Mouse (Mus musculus) megakaryocyte, embryonic 14.5 days (primary cell): ENCODE data around the gene Camk2n1. TPM values are rescaled to one million over a fixed set of nuclear protein-coding genes. Genes with fewer than 3 reads are reported as not detected.

Experiments used
- H3K27me3 ChIP-seq: replicated peaks from 2 replicates; pipeline ENCODE3; 2012; ENCODE audit warnings: inconsistent platforms
- H3K36me3 ChIP-seq: replicated peaks from 2 replicates; pipeline ENCODE3; 2012; ENCODE audit warnings: low read length, inconsistent platforms, mixed read lengths
- H3K4me1 ChIP-seq: 2 replicates; pipeline ENCODE4 v1.6.1; 2012; ENCODE audit warnings: inconsistent platforms
- H3K4me3 ChIP-seq: replicated peaks from 2 replicates; pipeline ENCODE3; 2012; ENCODE audit warnings: moderate library complexity, mild to moderate bottlenecking, inconsistent platforms
- H3K9me3 ChIP-seq: 2 replicates; pipeline ENCODE4 v1.6.1; 2012; ENCODE audit warnings: inconsistent platforms
- FLI1 ChIP-seq: IDR thresholded peaks from 2 replicates; pipeline ENCODE4 v1.6.1; 2012; ENCODE audit warnings: low read length, inconsistent platforms, mixed read lengths
- GATA1 ChIP-seq: IDR thresholded peaks from 3 replicates; pipeline ENCODE4 v1.6.1; 2012; ENCODE audit warnings: mixed read lengths, low read length, inconsistent platforms, borderline replicate concordance
- polyA plus RNA-seq: library from polyadenylated mRNA; stranded (reverse); fragments of >175 nt; gene quantifications from 2 replicates; pipeline ENCODE4 v1.2.3, GENCODE M21; 2012; ENCODE audit warnings: low replicate concordance; ENCODE audit not compliant: insufficient read depth

The Camk2n1 gene
- polyA plus RNA-seq, 1 experiment: 0.13 TPM

DNA sequence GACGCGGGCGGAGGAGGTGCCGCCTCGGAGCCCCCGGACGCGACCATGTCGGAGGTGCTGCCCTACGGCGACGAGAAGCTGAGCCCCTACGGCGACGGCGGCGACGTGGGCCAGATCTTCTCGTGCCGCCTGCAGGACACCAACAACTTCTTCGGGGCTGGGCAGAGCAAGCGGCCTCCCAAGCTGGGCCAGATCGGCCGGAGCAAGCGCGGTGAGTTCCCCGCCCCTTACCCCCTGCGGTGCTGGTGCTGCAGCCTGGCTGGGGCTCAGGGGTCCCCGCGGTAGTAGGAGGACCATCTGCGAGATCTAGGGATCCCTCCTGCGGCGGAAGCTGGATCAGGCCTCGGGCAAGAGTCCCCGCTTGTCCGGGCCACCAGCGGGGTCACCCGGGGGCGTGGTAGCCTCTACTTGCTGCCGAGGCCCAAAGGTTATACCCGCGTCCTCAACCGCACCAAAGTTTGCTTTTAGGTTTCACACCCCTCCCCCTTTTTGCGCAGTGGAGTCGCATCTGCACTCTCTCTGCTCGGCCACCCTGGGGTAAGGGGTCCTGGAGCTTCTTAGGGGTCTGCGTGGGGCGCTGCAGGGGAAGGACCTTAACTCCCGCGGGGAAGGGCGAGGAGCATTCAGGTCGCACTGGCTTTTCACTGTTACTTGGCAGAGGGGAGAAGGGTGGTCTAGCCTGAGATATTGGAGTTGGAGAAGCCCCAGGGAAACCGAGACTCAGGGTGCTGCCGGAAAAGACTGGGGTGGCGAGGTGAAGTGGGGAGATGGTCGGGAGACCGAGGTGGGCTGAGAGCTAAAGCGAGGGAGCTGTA lies 1.2 kb downstream of the Camk2n1 start:
- Histone ChIP-seq H3K27me3 (peaks cover 97% of the 10 kb centered on the region), H3K4me1 (peaks cover 35% of the 10 kb centered on the region)
- TF ChIP-seq FLI1 (no peak), GATA1 (no peak)

DNA sequence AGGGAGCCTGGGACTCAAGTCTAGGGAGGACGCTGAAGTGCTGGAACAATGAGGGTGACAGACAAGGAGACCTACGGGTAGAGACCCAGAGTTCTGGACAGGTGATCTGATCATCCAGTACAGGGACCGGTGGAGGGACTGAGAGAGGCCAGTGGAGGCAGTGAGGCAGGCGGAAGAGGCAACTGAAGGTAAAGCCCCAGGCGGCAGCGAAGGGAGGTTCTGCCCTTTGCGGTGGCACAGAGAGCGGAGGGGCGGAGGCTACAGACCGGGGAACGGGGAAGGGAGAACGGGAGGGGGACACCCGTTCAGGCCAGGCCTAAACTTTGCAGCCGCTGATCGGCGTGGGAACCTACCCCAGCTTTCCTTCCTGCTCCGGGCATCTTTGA lies 1.8 kb downstream of the Camk2n1 start:
- H3K27me3 ChIP-seq: peaks cover 99% of the 10 kb centered on the region
- TF ChIP-seq FLI1 (no peak), GATA1 (no peak)
- no peaks in the 10 kb centered on the region for H3K36me3 ChIP-seq
- peaks cover 35% of the 10 kb centered on the region for H3K4me1 ChIP-seq
- H3K9me3 ChIP-seq: no peaks in the 10 kb centered on the region
- peak overlapping the region; percentile 93 for H3K4me3 ChIP-seq

More for the DNA sequence above, 1.2 kb downstream of the Camk2n1 start:
- no peaks in the 10 kb centered on the region for H3K36me3 ChIP-seq
- peak overlapping the region; percentile 93 for H3K4me3 ChIP-seq
- H3K9me3 ChIP-seq: no peaks in the 10 kb centered on the region

DNA sequence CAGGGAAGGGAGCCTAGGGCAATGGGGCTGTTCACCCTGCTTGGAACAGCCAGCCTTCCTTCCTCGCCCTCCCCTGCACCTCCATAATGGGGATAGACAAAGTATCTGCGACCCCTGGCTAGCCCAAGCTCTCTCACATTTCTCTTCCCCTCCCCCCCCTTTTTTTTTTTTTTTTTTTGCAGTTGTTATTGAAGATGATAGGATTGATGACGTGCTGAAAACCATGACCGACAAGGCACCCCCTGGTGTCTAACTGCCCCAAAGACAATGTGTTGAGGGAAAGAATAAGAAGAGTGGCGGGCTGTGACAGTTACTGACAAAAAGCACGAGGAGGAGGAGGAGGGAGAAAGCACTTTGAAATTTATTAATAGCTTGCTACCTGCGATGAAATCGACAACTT lies 2.4 kb downstream of the Camk2n1 start:
- Histone ChIP-seq H3K4me1 (peaks cover 35% of the 10 kb centered on the region), H3K27me3 (peaks cover 99% of the 10 kb centered on the region), H3K4me3 (peak overlapping the region; percentile 73), H3K36me3 (no peaks in the 10 kb centered on the region), H3K9me3 (peaks cover 6% of the 10 kb centered on the region)
- no peak for TF ChIP-seq FLI1
- TF ChIP-seq GATA1: no peak

DNA sequence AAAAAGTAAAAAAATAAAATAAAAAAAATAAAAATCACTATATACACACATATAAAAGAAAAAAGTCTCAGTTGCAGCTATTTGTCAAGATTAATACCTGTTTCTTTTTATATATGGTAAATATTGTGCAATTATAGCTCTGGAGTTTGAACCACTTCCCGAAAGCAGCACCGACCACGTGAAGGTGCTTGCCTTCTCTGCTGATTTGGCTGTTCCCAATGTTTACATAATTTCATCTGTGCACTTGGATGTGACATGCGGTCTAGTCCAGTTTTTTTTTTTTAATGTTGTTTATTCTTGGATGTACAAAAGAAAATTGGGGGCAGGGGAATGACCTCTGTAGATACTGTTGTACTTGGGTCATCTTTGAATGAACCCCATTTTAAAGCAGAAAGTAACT lies 3.0 kb downstream of the Camk2n1 start:
- H3K36me3 ChIP-seq: no peaks in the 10 kb centered on the region
- peaks cover 99% of the 10 kb centered on the region for H3K27me3 ChIP-seq
- peaks cover 10% of the 10 kb centered on the region for H3K9me3 ChIP-seq
- H3K4me3 ChIP-seq: no peak overlapping the region
- H3K4me1 ChIP-seq: peaks cover 35% of the 10 kb centered on the region
- TF ChIP-seq FLI1 (no peak), GATA1 (no peak)

DNA sequence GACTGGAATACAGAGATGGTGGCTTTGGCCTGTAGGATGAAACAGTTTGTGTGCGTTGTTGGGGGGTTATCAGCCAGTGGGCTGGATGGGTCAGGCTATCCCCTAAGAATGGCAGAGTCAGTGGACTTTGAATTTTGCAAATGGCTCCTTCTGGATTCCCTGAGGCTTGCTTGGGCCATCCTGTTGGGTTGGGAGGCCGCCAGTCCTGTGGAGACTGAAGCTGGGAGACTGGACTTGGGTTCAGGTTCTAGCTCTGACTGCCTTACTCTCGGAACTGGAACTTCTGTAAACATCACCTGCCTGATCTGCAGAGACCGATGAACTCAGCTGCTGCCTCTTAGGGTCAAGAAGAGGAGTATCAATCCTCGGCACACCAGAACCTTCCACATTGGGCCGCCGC lies 4.1 kb downstream of the Camk2n1 start:
- TF ChIP-seq GATA1 (no peak), FLI1 (no peak)
- Histone ChIP-seq H3K4me1 (peaks cover 40% of the 10 kb centered on the region), H3K9me3 (peaks cover 10% of the 10 kb centered on the region), H3K4me3 (no peak overlapping the region), H3K36me3 (no peaks in the 10 kb centered on the region), H3K27me3 (peaks cover 99% of the 10 kb centered on the region)

DNA sequence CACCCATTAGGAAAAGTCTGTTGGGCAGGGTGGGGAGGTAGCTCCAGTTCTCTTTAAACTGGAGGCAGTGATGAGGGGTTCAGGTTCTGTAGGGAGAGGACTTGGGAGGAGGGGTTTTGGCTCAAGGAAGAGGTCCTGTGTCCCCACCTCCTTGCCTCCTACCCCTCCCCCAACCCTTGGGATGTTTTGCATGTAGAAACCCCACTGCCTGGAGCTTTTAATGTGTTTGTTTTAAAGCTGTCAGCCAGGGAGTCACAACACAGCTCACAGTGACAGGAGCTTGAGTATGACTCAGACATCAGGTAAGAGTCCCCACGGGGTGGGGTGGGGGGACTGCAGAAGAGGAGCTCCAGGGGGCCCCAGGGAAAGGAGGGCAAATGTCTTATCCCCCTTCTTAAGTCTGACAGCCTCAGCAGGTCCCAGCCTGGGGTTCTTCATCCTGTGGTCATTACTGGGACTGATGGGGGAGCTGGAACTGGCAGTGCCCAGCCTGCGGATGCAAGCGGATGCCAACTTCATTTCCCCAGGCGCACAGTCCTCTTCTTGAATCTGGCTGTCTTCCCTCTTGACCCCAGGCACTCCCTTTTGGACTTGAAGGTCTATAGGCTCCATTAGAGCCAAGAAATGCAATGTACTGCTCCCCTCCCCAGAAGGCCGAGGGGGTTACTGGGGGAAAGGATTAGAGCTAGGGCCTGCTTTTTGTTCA lies 4.8 kb downstream of the Camk2n1 start:
- Histone ChIP-seq H3K9me3 (peaks cover 10% of the 10 kb centered on the region), H3K4me1 (peaks cover 40% of the 10 kb centered on the region), H3K4me3 (no peak overlapping the region), H3K36me3 (no peaks in the 10 kb centered on the region), H3K27me3 (peaks cover 99% of the 10 kb centered on the region)
- no peak for TF ChIP-seq GATA1
- no peak for TF ChIP-seq FLI1

DNA sequence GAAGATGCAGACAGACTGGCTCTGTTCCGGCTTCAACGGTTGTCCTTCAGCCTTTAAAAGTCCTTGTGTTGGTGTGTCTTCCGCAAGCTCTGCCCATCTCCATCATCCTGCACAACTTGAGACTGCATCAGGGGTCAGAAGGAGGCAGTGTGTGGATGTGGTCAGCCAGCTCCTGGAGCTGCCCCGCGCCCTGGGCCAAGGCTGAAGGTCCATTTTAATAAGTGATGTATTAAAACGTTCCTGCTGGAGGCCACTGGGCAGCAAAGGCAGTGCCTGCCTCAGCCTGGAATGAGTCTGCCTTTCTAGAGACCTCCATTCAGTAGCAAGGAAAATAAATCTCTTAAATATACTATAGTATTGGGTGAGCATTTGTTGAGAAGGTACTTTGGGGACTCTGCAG lies 5.7 kb downstream of the Camk2n1 start:
- TF ChIP-seq FLI1 (no peak), GATA1 (no peak)
- Histone ChIP-seq H3K4me3 (no peak overlapping the region), H3K9me3 (peaks cover 10% of the 10 kb centered on the region), H3K36me3 (no peaks in the 10 kb centered on the region), H3K4me1 (peaks cover 40% of the 10 kb centered on the region), H3K27me3 (peaks cover 98% of the 10 kb centered on the region)

DNA sequence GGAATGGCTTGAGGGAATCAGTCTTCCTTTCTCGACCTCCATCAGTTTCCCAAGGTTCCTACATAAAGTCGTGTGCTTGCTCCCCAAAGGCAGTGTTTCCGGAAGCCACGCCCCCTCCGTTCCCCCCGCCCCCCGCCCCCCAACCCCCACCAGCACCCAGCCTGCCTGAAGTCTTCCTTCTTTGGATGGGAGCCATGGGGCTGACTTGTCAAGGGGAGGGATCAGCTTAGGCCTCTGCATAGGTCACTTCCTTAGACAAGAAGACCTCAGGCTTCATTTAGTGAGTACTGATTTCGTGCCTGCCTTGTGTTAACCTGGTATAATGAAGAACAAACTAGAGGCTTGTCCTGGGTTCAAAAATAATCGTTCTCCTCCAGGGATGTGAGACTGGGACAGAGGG lies 6.8 kb downstream of the Camk2n1 start:
- Histone ChIP-seq H3K4me1 (peaks cover 34% of the 10 kb centered on the region), H3K4me3 (no peak overlapping the region), H3K27me3 (peaks cover 98% of the 10 kb centered on the region), H3K36me3 (no peaks in the 10 kb centered on the region), H3K9me3 (peaks cover 10% of the 10 kb centered on the region)
- TF ChIP-seq FLI1 (no peak), GATA1 (no peak)

DNA sequence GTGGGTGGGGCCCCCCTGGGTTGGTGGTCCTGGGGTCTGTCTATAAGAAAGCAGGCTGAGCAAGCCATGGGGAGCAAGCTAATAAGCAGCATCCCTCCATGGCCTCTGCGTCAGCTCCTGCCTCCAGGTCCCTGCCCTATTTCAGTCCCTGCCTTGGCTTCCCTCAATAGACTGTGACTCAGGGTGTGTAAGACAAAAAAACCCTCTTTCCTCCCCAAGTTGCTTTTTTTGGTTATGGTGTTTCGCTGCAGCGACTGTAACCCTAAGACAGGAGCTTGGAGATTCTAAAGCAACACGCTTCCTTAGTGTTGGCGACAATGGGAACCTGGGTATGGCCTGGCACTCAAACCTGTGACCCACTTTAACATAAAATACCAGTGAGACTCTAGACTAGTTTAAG lies 7.4 kb downstream of the Camk2n1 start:
- peaks cover 29% of the 10 kb centered on the region for H3K4me1 ChIP-seq

More for the DNA sequence above, 7.4 kb downstream of the Camk2n1 start:
- no peak overlapping the region for H3K4me3 ChIP-seq
- no peaks in the 10 kb centered on the region for H3K36me3 ChIP-seq
- peaks cover 98% of the 10 kb centered on the region for H3K27me3 ChIP-seq
- H3K9me3 ChIP-seq: peaks cover 10% of the 10 kb centered on the region
- TF ChIP-seq GATA1: no peak
- no peak for TF ChIP-seq FLI1
